ENCODE assay signal across 22 mouse cellular contexts in genomic region chr9:41408301-41408700, GRCm38 (mm10).
DNase-seq lines count a peak whose midpoint lies in the region; ATAC-seq lines count a peak whose summit lies in the region.
"Had no signal": no experiment of that assay in that cellular context is flagged by ENCODE, and none has a peak within 500 bp of the region (broad histone marks: within the 10 kb centered on the region; RNA-seq: fewer than 3 reads in every experiment).

No protein-coding gene starts in this region.

- no peak overlapping the region for H3K9ac ChIP-seq in midbrain, embryonic 11.5 days (ENCODE audit: low read length)
- H3K9ac ChIP-seq in midbrain, embryonic 15.5 days = no peak overlapping the region
- H3K9ac ChIP-seq: embryonic facial prominence, embryonic 12.5 days; forebrain, embryonic 13.5 days; heart, embryonic 15.5 days; limb, embryonic 13.5 days; liver, embryonic 12.5 days had no signal

- intact Hi-C loops in heart, postnatal 36 days (cut with DNase I) = no loop called here

- no peak overlapping the region for H3K4me3 ChIP-seq in heart, embryonic 10.5 days
- H3K4me3 ChIP-seq in midbrain, embryonic 11.5 days (ENCODE audit: low read depth, low read length) = no peak overlapping the region
- no peak overlapping the region for H3K4me3 ChIP-seq in midbrain, embryonic 15.5 days
- H3K4me3 ChIP-seq: embryonic facial prominence, embryonic 12.5 days; forebrain, embryonic 13.5 days; heart, adult 2 months; heart, embryonic 15.5 days; limb, embryonic 13.5 days; liver, embryonic 12.5 days had no signal

- 50% methylated on average over 2 of the region's 2 CpGs for WGBS in heart, embryonic 10.5 days
- WGBS in midbrain, embryonic 11.5 days = 53% methylated on average over 2 of the region's 2 CpGs
- 53% methylated on average over 2 of the region's 2 CpGs for WGBS in midbrain, embryonic 15.5 days

- no peak for ATAC-seq in midbrain, embryonic 11.5 days (ENCODE audit: low FRiP score)
- no peak for ATAC-seq in midbrain, embryonic 15.5 days (replicated peaks)
- ATAC-seq: forebrain, embryonic 13.5 days; liver, embryonic 12.5 days had no signal

- no peak overlapping the region for H3K4me2 ChIP-seq in midbrain, embryonic 11.5 days
- no peak overlapping the region for H3K4me2 ChIP-seq in midbrain, embryonic 15.5 days
- H3K4me2 ChIP-seq: embryonic facial prominence, embryonic 12.5 days; forebrain, embryonic 13.5 days; heart, embryonic 15.5 days; limb, embryonic 13.5 days; liver, embryonic 12.5 days had no signal

- peaks cover 23% of the 10 kb centered on the region; the same call in 1 of the 2 replicates for H3K4me1 ChIP-seq in heart, embryonic 10.5 days
- peaks cover 18% of the 10 kb centered on the region for H3K4me1 ChIP-seq in midbrain, embryonic 11.5 days (ENCODE audit: control insufficient read depth, insufficient read depth, low read length)
- H3K4me1 ChIP-seq in midbrain, embryonic 15.5 days = peaks cover 10% of the 10 kb centered on the region
- H3K4me1 ChIP-seq: liver, embryonic 12.5 days had no signal

- peak; percentile 17 for DNase-seq in adrenal gland, adult 2 months
- no peak for DNase-seq in adrenal gland, postnatal 4 days (ENCODE audit: low spot score in 2 of 2)
- DNase-seq in heart, embryonic 10.5 days (ENCODE audit: low spot score) = no peak
- DNase-seq in heart, postnatal 36 days = no peak
- no peak for DNase-seq in midbrain, embryonic 11.5 days (ENCODE audit: low spot score, missing footprints)
- DNase-seq in natural killer cell, adult 2 months (ENCODE audit: low spot score in 2 of 2) = no peak
- no peak for DNase-seq in layer of hippocampus, postnatal 25 days (ENCODE audit: extremely low spot score in 1 of 2, low spot score in 1 of 2)
- DNase-seq: adrenal gland, postnatal 14 days; cerebellum, adult 9-10 months; gastrocnemius, postnatal 36 days; heart, adult 2 months; kidney, adult 8-10 months; kidney, postnatal 10 days; lung, adult 18-20 months; lung, postnatal 14 days; right cerebral cortex, postnatal 14 days had no signal

- no peaks in the 10 kb centered on the region for H3K36me3 ChIP-seq in heart, embryonic 10.5 days
- H3K36me3 ChIP-seq in midbrain, embryonic 11.5 days (ENCODE audit: control insufficient read depth, insufficient read depth, low read length) = no peaks in the 10 kb centered on the region
- H3K36me3 ChIP-seq in midbrain, embryonic 15.5 days (replicated peaks) = no peaks in the 10 kb centered on the region; the same call in 1 of the 2 replicates
- H3K36me3 ChIP-seq: embryonic facial prominence, embryonic 12.5 days; heart, embryonic 15.5 days; limb, embryonic 13.5 days; liver, embryonic 12.5 days had no signal

- H3K9me3 ChIP-seq in heart, embryonic 10.5 days = no peaks in the 10 kb centered on the region
- H3K9me3 ChIP-seq in midbrain, embryonic 11.5 days (ENCODE audit: control insufficient read depth, low read length) = no peaks in the 10 kb centered on the region
- H3K9me3 ChIP-seq in midbrain, embryonic 15.5 days = no peaks in the 10 kb centered on the region
- H3K9me3 ChIP-seq: embryonic facial prominence, embryonic 12.5 days; forebrain, embryonic 13.5 days; heart, embryonic 15.5 days; limb, embryonic 13.5 days; liver, embryonic 12.5 days had no signal

- H3K27me3 ChIP-seq in heart, embryonic 10.5 days (ENCODE audit: insufficient read depth, poor library complexity, severe bottlenecking) = no peaks in the 10 kb centered on the region
- no peaks in the 10 kb centered on the region for H3K27me3 ChIP-seq in midbrain, embryonic 11.5 days (ENCODE audit: control insufficient read depth, insufficient read depth, low read length)
- H3K27me3 ChIP-seq in midbrain, embryonic 15.5 days (replicated peaks) = no peaks in the 10 kb centered on the region
- H3K27me3 ChIP-seq: embryonic facial prominence, embryonic 12.5 days; forebrain, embryonic 13.5 days; heart, embryonic 15.5 days; limb, embryonic 13.5 days; liver, embryonic 12.5 days had no signal

- peak overlapping the region; percentile 18; the same call in 1 of the 2 replicates for H3K27ac ChIP-seq in heart, embryonic 10.5 days
- peak overlapping the region; percentile 14; the same call in 1 of the 2 replicates for H3K27ac ChIP-seq in midbrain, embryonic 11.5 days (ENCODE audit: low read depth, low read length)
- H3K27ac ChIP-seq in midbrain, embryonic 15.5 days = no peak overlapping the region
- H3K27ac ChIP-seq: embryonic facial prominence, embryonic 12.5 days; forebrain, embryonic 13.5 days; heart, adult 2 months; heart, embryonic 15.5 days; limb, embryonic 13.5 days; liver, embryonic 12.5 days had no signal
